Mouse (Mus musculus): ENCODE results near the gene Hrh1. TPM values are rescaled to one million over a fixed set of nuclear protein-coding genes. Genes with fewer than 3 reads are reported as not detected.
A peak's percentile ranks its signal among the peaks of the same experiment; 100 is the strongest.

The Hrh1 gene
- polyA plus RNA-seq, 1 experiment from 2014 or later, result not detected

GRCm38 (mm10) chr6:114372741-114373140 lies 25.0 kb upstream of the Hrh1 start:
- 90% methylated on average over 7 of the region's 7 CpGs for WGBS
- DNase-seq (ENCODE audit: low spot score) (no peak), ATAC-seq (ENCODE audit: insufficient number of reproducible peaks, low FRiP score, low TSS enrichment, low read depth) (no peak)
- Histone ChIP-seq H3K36me3 (ENCODE audit: control insufficient read depth, insufficient read depth, low read length) (no peaks in the 10 kb centered on the region), H3K4me1 (ENCODE audit: control insufficient read depth, insufficient read depth, low read length) (no peaks in the 10 kb centered on the region), H3K9me3 (ENCODE audit: control insufficient read depth, low read length) (no peaks in the 10 kb centered on the region), H3K4me2 (ENCODE audit: low read depth, severe bottlenecking) (no peak overlapping the region), H3K4me3 (ENCODE audit: low read depth, low read length) (no peak overlapping the region), H3K9ac (ENCODE audit: low read length) (no peak overlapping the region), H3K27ac (replicated peaks; ENCODE audit: low read depth, low read length) (no peak overlapping the region), H3K27me3 (ENCODE audit: control insufficient read depth, insufficient read depth, low read length) (no peaks in the 10 kb centered on the region)

- H3K9ac ChIP-seq (ENCODE audit: low read length), result no peak overlapping the region
- ATAC-seq (ENCODE audit: insufficient number of reproducible peaks, low FRiP score, low TSS enrichment, low read depth), result no peak
- H3K9me3 ChIP-seq (ENCODE audit: control insufficient read depth, low read length), result no peaks in the 10 kb centered on the region
- no peak overlapping the region for H3K27ac ChIP-seq (replicated peaks; ENCODE audit: low read depth, low read length)
- no peaks in the 10 kb centered on the region for H3K27me3 ChIP-seq (ENCODE audit: control insufficient read depth, insufficient read depth, low read length)
- no peaks in the 10 kb centered on the region for H3K36me3 ChIP-seq (ENCODE audit: control insufficient read depth, insufficient read depth, low read length)
- DNase-seq (ENCODE audit: low spot score), result no peak
- no peak overlapping the region for H3K4me3 ChIP-seq (ENCODE audit: low read depth, low read length)
- no peaks in the 10 kb centered on the region for H3K4me1 ChIP-seq (ENCODE audit: control insufficient read depth, insufficient read depth, low read length)
- 81% methylated on average over 3 of the region's 3 CpGs for WGBS
- no peak overlapping the region for H3K4me2 ChIP-seq (ENCODE audit: low read depth, severe bottlenecking)
Measured at GRCm38 (mm10) chr6:114380872-114381271, 16.9 kb upstream of the Hrh1 start.

- H3K9me3 ChIP-seq (ENCODE audit: control insufficient read depth, low read length), result no peaks in the 10 kb centered on the region
- no peak overlapping the region for H3K9ac ChIP-seq (ENCODE audit: low read length)
- no peaks in the 10 kb centered on the region for H3K36me3 ChIP-seq (ENCODE audit: control insufficient read depth, insufficient read depth, low read length)
- ATAC-seq (ENCODE audit: insufficient number of reproducible peaks, low FRiP score, low TSS enrichment, low read depth) (no peak), DNase-seq (ENCODE audit: low spot score) (no peak)
- H3K4me3 ChIP-seq (ENCODE audit: low read depth, low read length), result no peak overlapping the region
- WGBS, result 66% methylated on average over 6 of the region's 6 CpGs
- H3K27me3 ChIP-seq (ENCODE audit: control insufficient read depth, insufficient read depth, low read length), result no peaks in the 10 kb centered on the region
- no peak overlapping the region for H3K27ac ChIP-seq (replicated peaks; ENCODE audit: low read depth, low read length)
- H3K4me1 ChIP-seq (ENCODE audit: control insufficient read depth, insufficient read depth, low read length), result no peaks in the 10 kb centered on the region
- no peak overlapping the region for H3K4me2 ChIP-seq (ENCODE audit: low read depth, severe bottlenecking)
Measured at GRCm38 (mm10) chr6:114387320-114387719, 10.4 kb upstream of the Hrh1 start.

GRCm38 (mm10) chr6:114387855-114388254 lies 9.9 kb upstream of the Hrh1 start:
- Histone ChIP-seq H3K4me2 (ENCODE audit: low read depth, severe bottlenecking) (no peak overlapping the region), H3K27me3 (ENCODE audit: control insufficient read depth, insufficient read depth, low read length) (no peaks in the 10 kb centered on the region), H3K36me3 (ENCODE audit: control insufficient read depth, insufficient read depth, low read length) (no peaks in the 10 kb centered on the region), H3K27ac (replicated peaks; ENCODE audit: low read depth, low read length) (no peak overlapping the region), H3K4me1 (ENCODE audit: control insufficient read depth, insufficient read depth, low read length) (no peaks in the 10 kb centered on the region), H3K9ac (ENCODE audit: low read length) (no peak overlapping the region), H3K4me3 (ENCODE audit: low read depth, low read length) (no peak overlapping the region), H3K9me3 (ENCODE audit: control insufficient read depth, low read length) (no peaks in the 10 kb centered on the region)
- WGBS, result 73% methylated on average over 4 of the region's 4 CpGs
- ATAC-seq (ENCODE audit: insufficient number of reproducible peaks, low FRiP score, low TSS enrichment, low read depth) (no peak), DNase-seq (ENCODE audit: low spot score) (no peak)

- Histone ChIP-seq H3K4me1 (ENCODE audit: control insufficient read depth, insufficient read depth, low read length) (no peaks in the 10 kb centered on the region), H3K4me3 (ENCODE audit: low read depth, low read length) (no peak overlapping the region), H3K36me3 (ENCODE audit: control insufficient read depth, insufficient read depth, low read length) (no peaks in the 10 kb centered on the region), H3K9me3 (ENCODE audit: control insufficient read depth, low read length) (no peaks in the 10 kb centered on the region), H3K27ac (replicated peaks; ENCODE audit: low read depth, low read length) (no peak overlapping the region), H3K4me2 (ENCODE audit: low read depth, severe bottlenecking) (no peak overlapping the region), H3K9ac (ENCODE audit: low read length) (no peak overlapping the region), H3K27me3 (ENCODE audit: control insufficient read depth, insufficient read depth, low read length) (no peaks in the 10 kb centered on the region)
- DNase-seq (ENCODE audit: low spot score) (no peak), ATAC-seq (ENCODE audit: insufficient number of reproducible peaks, low FRiP score, low TSS enrichment, low read depth) (no peak)
- 68% methylated on average over 2 of the region's 2 CpGs for WGBS
Measured at GRCm38 (mm10) chr6:114390129-114390528, 7.6 kb upstream of the Hrh1 start.

- Histone ChIP-seq H3K27ac (replicated peaks; ENCODE audit: low read depth, low read length) (no peak overlapping the region), H3K9ac (ENCODE audit: low read length) (no peak overlapping the region), H3K9me3 (ENCODE audit: control insufficient read depth, low read length) (no peaks in the 10 kb centered on the region), H3K27me3 (ENCODE audit: control insufficient read depth, insufficient read depth, low read length) (peaks cover 33% of the 10 kb centered on the region), H3K4me1 (ENCODE audit: control insufficient read depth, insufficient read depth, low read length) (peaks cover 4% of the 10 kb centered on the region; the same call in 1 of the 2 replicates), H3K36me3 (ENCODE audit: control insufficient read depth, insufficient read depth, low read length) (no peaks in the 10 kb centered on the region), H3K4me2 (ENCODE audit: low read depth, severe bottlenecking) (no peak overlapping the region), H3K4me3 (ENCODE audit: low read depth, low read length) (no peak overlapping the region)
- DNase-seq (ENCODE audit: low spot score) (no peak), ATAC-seq (ENCODE audit: insufficient number of reproducible peaks, low FRiP score, low TSS enrichment, low read depth) (no peak)
- WGBS, result 74% methylated on average over 4 of the region's 4 CpGs
Measured at GRCm38 (mm10) chr6:114394982-114395381, 2.8 kb upstream of the Hrh1 start.

GRCm38 (mm10) chr6:114396605-114397004 lies 1.1 kb upstream of the Hrh1 start:
- Histone ChIP-seq H3K27ac (replicated peaks; ENCODE audit: low read depth, low read length) (no peak overlapping the region), H3K4me2 (ENCODE audit: low read depth, severe bottlenecking) (no peak overlapping the region), H3K36me3 (ENCODE audit: control insufficient read depth, insufficient read depth, low read length) (no peaks in the 10 kb centered on the region), H3K9me3 (ENCODE audit: control insufficient read depth, low read length) (no peaks in the 10 kb centered on the region), H3K4me3 (ENCODE audit: low read depth, low read length) (no peak overlapping the region), H3K27me3 (ENCODE audit: control insufficient read depth, insufficient read depth, low read length) (peaks cover 39% of the 10 kb centered on the region), H3K9ac (ENCODE audit: low read length) (no peak overlapping the region), H3K4me1 (ENCODE audit: control insufficient read depth, insufficient read depth, low read length) (peaks cover 4% of the 10 kb centered on the region; the same call in 1 of the 2 replicates)
- ATAC-seq (ENCODE audit: insufficient number of reproducible peaks, low FRiP score, low TSS enrichment, low read depth), result no peak
- no peak for DNase-seq (ENCODE audit: low spot score)
- WGBS, result 76% methylated on average over 4 of the region's 4 CpGs

- H3K9ac ChIP-seq (ENCODE audit: low read length), result no peak overlapping the region
- ATAC-seq (ENCODE audit: insufficient number of reproducible peaks, low FRiP score, low TSS enrichment, low read depth), result no peak
- peak overlapping the region; percentile 87 for H3K4me2 ChIP-seq (ENCODE audit: low read depth, severe bottlenecking)
- H3K27me3 ChIP-seq (ENCODE audit: control insufficient read depth, insufficient read depth, low read length), result peaks cover 39% of the 10 kb centered on the region
- no peaks in the 10 kb centered on the region for H3K36me3 ChIP-seq (ENCODE audit: control insufficient read depth, insufficient read depth, low read length)
- H3K4me1 ChIP-seq (ENCODE audit: control insufficient read depth, insufficient read depth, low read length), result peaks cover 4% of the 10 kb centered on the region; the same call in 1 of the 2 replicates
- WGBS, result 6% methylated on average over 11 of the region's 11 CpGs
- H3K27ac ChIP-seq (replicated peaks; ENCODE audit: low read depth, low read length), result no peak overlapping the region
- no peaks in the 10 kb centered on the region for H3K9me3 ChIP-seq (ENCODE audit: control insufficient read depth, low read length)
- H3K4me3 ChIP-seq (ENCODE audit: low read depth, low read length), result peak overlapping the region; percentile 48
- DNase-seq (ENCODE audit: low spot score), result no peak
Measured at GRCm38 (mm10) chr6:114397280-114397679, 456 bp upstream of the Hrh1 start.

- 5% methylated on average over 9 of the region's 9 CpGs for WGBS
- ATAC-seq (ENCODE audit: insufficient number of reproducible peaks, low FRiP score, low TSS enrichment, low read depth) (no peak), DNase-seq (ENCODE audit: low spot score) (peak; percentile 51)
- no peak overlapping the region for H3K27ac ChIP-seq (replicated peaks; ENCODE audit: low read depth, low read length)
- H3K36me3 ChIP-seq (ENCODE audit: control insufficient read depth, insufficient read depth, low read length), result no peaks in the 10 kb centered on the region
- no peak overlapping the region for H3K9ac ChIP-seq (ENCODE audit: low read length)
- H3K27me3 ChIP-seq (ENCODE audit: control insufficient read depth, insufficient read depth, low read length), result peaks cover 39% of the 10 kb centered on the region
- H3K4me2 ChIP-seq (ENCODE audit: low read depth, severe bottlenecking), result no peak overlapping the region
- no peaks in the 10 kb centered on the region for H3K9me3 ChIP-seq (ENCODE audit: control insufficient read depth, low read length)
- peaks cover 4% of the 10 kb centered on the region; the same call in 1 of the 2 replicates for H3K4me1 ChIP-seq (ENCODE audit: control insufficient read depth, insufficient read depth, low read length)
- no peak overlapping the region for H3K4me3 ChIP-seq (ENCODE audit: low read depth, low read length)
Measured at GRCm38 (mm10) chr6:114398626-114399025, 890 bp downstream of the Hrh1 start.

Measured in limb, embryonic 11.5 days (tissue).